Mouse (Mus musculus) kidney, adult 2 months (tissue): ENCODE data around the gene Ankrd13d.

ENCODE experiments used
- CTCF ChIP-seq: fragments of 200-500 bp; conservative IDR thresholded peaks from 2 replicates; pipeline ENCODE4 v1.5.1; 2011; ENCODE audit warnings: low read depth, mild to moderate bottlenecking, control low read depth, low read length, moderate library complexity, mixed read lengths; ENCODE audit not compliant: insufficient read depth, insufficient read length
- POLR2A ChIP-seq: fragments of 200-500 bp; IDR thresholded peaks from one replicate; pipeline ENCODE4 v1.6.1; 2011; ENCODE audit warnings: low read depth, low read length, control low read depth

DNA sequence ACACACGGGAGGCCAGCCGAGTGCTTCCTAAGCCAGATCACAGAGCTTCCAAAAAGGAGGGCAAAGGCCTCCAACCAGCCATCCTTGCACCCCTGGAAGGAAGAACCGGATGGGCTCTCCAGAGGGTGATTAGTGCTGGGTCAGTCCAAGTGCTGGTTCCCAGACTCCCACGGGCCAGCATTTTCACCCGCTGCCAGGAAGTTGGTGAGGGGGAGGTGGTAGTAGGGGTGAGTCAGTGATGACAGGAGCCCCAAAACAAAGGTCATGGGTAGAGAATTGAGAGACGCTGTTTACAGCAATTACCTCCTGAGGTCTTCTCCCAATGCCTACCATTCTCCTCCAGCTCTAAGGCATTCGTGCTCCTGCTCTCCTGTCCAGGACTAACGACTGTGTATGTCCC lies 52.5 kb downstream of the Ankrd13d start:
- no peak for TF ChIP-seq CTCF
- no peak for TF ChIP-seq POLR2A
